Mouse (Mus musculus) kidney, embryonic 16.5 days (tissue): ENCODE measurements around the gene Meltf. TPM values are rescaled to one million over a fixed set of nuclear protein-coding genes. Genes with fewer than 3 reads are reported as not detected.

Source experiments
- ATAC-seq: fragments of 200-750 bp; cut with Nextera tagmentation; 2 replicates; pipeline ENCODE4 v1.8.0; 2017; ENCODE audit warnings: moderate TSS enrichment; ENCODE audit not compliant: low FRiP score, low TSS enrichment
- H3K27ac ChIP-seq: fragments of 300-500 bp; sonication (generic); 2 replicates; pipeline ENCODE4 v1.5.1; 2014; ENCODE audit warnings: low read length
- H3K27me3 ChIP-seq: fragments of 300-500 bp; sonication (generic); 2 replicates; pipeline ENCODE4 v1.6.1; 2014; ENCODE audit warnings: low read length, control low read depth, mixed read lengths; ENCODE audit not compliant: insufficient read depth
- H3K36me3 ChIP-seq: fragments of 300-500 bp; sonication (generic); 2 replicates; pipeline ENCODE4 v1.6.1; 2014; ENCODE audit warnings: low read length, control low read depth, mixed read lengths; ENCODE audit not compliant: insufficient read depth
- H3K4me1 ChIP-seq: fragments of 300-500 bp; sonication (generic); 2 replicates; pipeline ENCODE4 v1.6.1; 2014; ENCODE audit warnings: low read length, control low read depth, mixed read lengths; ENCODE audit not compliant: insufficient read depth
- H3K4me2 ChIP-seq: fragments of 300-500 bp; sonication (generic); replicated peaks from 2 replicates; pipeline ENCODE4 v1.6.1; 2014; ENCODE audit warnings: low read depth, low read length
- H3K4me3 ChIP-seq: fragments of 300-500 bp; sonication (generic); 2 replicates; pipeline ENCODE4 v1.5.1; 2014; ENCODE audit warnings: mild to moderate bottlenecking, low read length
- H3K9ac ChIP-seq: fragments of 300-500 bp; sonication (generic); replicated peaks from 2 replicates; pipeline ENCODE4 v1.6.1; 2014; ENCODE audit warnings: low read length
- H3K9me3 ChIP-seq: fragments of 300-500 bp; sonication (generic); 2 replicates; pipeline ENCODE4 v1.6.1; 2016; ENCODE audit warnings: low read length, control low read depth
- WGBS: fragments of 180-500 bp; shearing (Covaris S2); extraction: QIAGEN DNeasy Blood & Tissue Kit; methylation state at CpG from one replicate; pipeline ENCODE4 v1.1.7; 2014; 5-methylcytosine and 5-hydroxymethylcytosine counted together
- polyA plus RNA-seq: library from polyadenylated mRNA; unstranded; fragments of >200 nt; fragmentation: Nextera tagmentation; extraction: Ambion mirVana; gene quantifications from 2 replicates; pipeline ENCODE4 v1.2.1, GENCODE M21; 2015

The Meltf gene
- 0.66 and 0.90 TPM in 2 replicates for polyA plus RNA-seq

DNA sequence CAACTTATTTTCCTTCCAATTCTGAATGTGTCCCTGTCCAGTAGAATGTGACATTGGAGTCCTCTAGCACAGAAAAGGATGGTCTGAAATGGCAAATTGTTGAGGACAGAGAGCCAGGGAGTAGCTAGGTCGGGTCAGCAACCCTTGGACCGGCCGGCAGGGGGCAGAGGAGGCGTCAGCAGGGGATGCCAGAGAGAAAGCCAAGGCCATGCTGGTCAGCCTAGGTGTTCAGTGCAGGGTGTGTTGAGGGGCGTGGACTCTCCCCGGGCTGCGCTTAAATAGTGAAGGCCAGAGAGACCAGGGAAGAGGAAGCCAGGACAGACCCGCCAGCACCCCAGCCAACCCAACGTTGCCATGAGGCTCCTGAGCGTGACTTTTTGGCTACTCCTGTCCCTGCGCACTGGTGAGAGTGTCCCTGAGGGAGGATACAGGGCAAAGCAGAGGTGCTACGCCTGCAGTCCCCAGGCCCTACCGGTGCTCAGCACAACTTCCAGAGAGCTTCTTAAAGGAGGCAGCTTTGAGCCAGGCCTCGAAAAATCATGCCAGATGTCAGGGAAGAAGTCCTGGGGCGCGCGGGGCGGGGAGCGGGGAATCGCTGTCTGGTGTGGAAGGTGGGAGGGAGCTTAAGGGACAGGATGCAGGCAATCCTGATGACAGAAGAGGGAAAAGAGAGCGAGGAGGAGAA, at the start of gene Meltf:
Gene Meltf (plus strand): TSS at position 238 of the 685 bp plus-strand sequence.
- Histone ChIP-seq H3K27me3 (0 out of 2 replicates have a peak, but pooled peaks cover 4% of the 10 kb centered on the region), H3K9ac (no peak within 1 kb of the TSS), H3K4me1 (peaks cover 11% of the 10 kb centered on the region; the same call in 1 of the 2 replicates), H3K9me3 (no peaks in the 10 kb centered on the region), H3K36me3 (peaks cover 4% of the 10 kb centered on the region; the same call in 1 of the 2 replicates), H3K4me2 (peak within 1 kb of the TSS; percentile 37), H3K4me3 (no peak within 1 kb of the TSS; the same call in 1 of the 2 replicates), H3K27ac (no peak within 1 kb of the TSS)
- peak; percentile 85 for ATAC-seq
- 35% methylated on average over 21 of the region's 21 CpGs for WGBS

DNA sequence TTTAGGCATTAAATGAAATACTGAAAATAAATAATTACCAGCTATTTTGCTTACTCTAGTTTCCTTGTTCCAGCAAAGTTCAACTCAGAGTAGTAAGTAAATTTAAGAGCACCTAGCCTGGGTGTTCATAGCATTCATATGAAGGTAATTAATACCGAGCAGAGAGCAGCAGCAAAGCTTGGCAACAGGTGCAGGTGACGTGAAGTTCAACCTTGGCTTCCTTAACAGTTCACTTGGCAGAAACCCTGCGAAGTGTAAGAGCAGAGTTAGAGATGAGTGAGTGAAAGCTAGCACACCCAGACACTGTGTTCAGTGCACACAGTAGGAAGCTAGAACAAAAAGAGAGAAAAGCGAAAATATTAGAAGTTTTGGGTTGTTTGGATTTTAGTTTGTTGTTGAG, 47.9 kb upstream of the Meltf start:
- Histone ChIP-seq H3K27ac (no peak overlapping the region), H3K9ac (no peak overlapping the region), H3K9me3 (no peaks in the 10 kb centered on the region), H3K36me3 (peaks cover 4% of the 10 kb centered on the region; the same call in 1 of the 2 replicates), H3K4me2 (no peak overlapping the region), H3K27me3 (no peaks in the 10 kb centered on the region), H3K4me3 (no peak overlapping the region), H3K4me1 (no peaks in the 10 kb centered on the region)
- no peak for ATAC-seq
- WGBS, result 80% methylated on average over 4 of the region's 4 CpGs

DNA sequence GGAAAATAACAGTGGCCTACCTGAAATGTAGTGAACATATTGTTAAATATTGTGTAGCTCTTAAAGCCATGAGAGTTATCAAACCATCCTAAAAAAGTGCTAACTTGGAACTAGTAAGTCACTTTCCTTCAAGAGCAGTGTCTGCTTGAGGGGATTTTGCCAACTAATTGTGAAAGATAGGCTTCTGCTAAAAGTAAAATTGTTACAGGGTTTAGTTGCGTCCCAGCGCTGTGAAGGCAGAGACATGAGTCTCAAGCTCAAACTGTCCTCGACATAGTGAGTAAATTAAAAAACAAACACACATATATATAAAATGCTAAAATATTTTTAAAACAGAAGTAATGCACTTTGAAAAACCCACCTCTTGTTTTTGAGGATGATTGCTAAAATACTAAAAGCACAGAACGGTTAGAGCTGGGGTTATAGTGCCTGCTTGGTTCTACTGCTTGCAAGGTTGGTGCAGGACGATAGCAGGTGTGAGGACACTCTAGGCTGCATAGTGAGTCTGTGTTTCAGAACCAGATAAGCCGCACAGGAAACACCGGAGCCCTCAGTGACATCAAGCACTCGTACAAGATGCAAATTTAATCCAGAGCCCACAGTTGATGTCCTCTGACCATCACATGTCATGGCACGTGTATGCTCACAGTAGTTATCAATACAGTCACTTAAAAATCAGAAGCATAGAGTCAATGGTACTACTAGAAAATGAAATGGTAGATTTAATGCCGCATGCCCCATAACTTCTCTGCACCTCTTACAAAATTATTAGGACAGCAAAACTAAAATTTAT, 45.8 kb upstream of the Meltf start:
- Histone ChIP-seq H3K27ac (no peak overlapping the region), H3K9me3 (no peaks in the 10 kb centered on the region), H3K4me3 (no peak overlapping the region), H3K27me3 (no peaks in the 10 kb centered on the region), H3K36me3 (peaks cover 9% of the 10 kb centered on the region), H3K4me1 (no peaks in the 10 kb centered on the region), H3K9ac (no peak overlapping the region), H3K4me2 (no peak overlapping the region)
- ATAC-seq, result no peak
- 94% methylated on average over 10 of the region's 10 CpGs for WGBS

DNA sequence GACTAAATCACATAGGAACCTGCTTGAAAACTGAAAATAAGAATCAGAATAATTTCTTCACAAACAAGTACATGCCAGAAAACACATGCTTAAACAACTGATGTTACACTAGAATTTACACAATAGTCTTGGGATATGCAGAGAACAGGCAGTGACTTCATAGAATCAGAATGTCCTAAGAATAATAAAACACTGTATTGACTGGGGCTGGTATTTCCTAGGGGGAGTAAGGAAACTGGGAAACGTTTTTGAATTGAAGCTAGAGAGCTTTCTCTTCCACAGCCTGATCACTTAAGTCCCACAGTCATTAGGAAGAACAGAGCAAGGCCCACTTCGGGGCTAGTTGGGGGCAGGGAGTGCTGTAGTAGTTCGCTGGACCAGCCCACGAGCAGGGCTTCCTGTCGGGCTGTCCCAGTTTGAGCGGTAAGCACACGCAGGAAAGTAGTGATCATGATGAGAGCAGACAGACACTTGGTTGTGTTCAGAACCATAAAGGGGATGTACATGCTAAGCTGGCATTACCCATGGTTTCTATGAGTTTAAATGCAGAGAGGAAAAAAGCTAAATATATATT, 44.5 kb upstream of the Meltf start:
- no peak for ATAC-seq
- H3K27ac ChIP-seq, result peak overlapping the region; percentile 69; the same call in 1 of the 2 replicates
- no peaks in the 10 kb centered on the region for H3K27me3 ChIP-seq
- H3K4me2 ChIP-seq, result no peak overlapping the region
- H3K9ac ChIP-seq, result no peak overlapping the region
- no peak overlapping the region for H3K4me3 ChIP-seq
- H3K4me1 ChIP-seq, result no peaks in the 10 kb centered on the region
- H3K9me3 ChIP-seq, result no peaks in the 10 kb centered on the region
- 51% methylated on average over 7 of the region's 7 CpGs for WGBS
- H3K36me3 ChIP-seq, result peaks cover 11% of the 10 kb centered on the region

DNA sequence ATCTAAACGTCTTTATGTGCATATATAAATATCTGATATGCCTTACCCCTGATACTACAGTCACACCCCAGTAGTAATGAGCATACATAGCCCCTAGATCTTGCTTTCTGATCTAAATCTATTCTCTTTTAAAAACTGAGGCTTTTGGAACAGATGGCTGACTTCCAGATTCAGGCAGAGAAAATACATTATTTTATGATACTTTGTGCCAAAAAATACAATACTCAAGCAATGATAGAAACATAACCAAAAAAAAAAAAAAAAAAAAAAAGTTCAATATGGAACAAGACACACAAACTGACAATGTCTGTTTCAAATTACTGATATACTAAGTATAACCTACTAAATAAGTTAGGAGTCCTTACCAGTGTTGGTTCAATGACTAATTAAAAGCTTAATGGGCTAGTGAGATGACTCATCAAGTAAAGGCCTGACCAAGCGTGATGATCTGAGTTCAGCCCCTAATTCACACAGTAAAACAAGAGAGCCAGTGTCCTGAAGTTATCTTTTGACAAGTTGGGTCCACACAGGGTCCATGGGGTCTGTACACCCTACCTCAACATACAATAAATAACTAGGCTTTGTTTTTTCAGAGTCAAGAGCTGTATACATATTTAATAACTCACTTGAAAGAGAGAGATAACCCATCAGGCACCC, 43.8 kb upstream of the Meltf start:
- Histone ChIP-seq H3K9me3 (no peaks in the 10 kb centered on the region), H3K4me3 (no peak overlapping the region), H3K4me2 (no peak overlapping the region), H3K4me1 (no peaks in the 10 kb centered on the region), H3K27me3 (no peaks in the 10 kb centered on the region), H3K27ac (no peak overlapping the region), H3K36me3 (peaks cover 7% of the 10 kb centered on the region; the same call in 1 of the 2 replicates), H3K9ac (no peak overlapping the region)
- WGBS, result 65% methylated on average over 2 of the region's 2 CpGs
- no peak for ATAC-seq

DNA sequence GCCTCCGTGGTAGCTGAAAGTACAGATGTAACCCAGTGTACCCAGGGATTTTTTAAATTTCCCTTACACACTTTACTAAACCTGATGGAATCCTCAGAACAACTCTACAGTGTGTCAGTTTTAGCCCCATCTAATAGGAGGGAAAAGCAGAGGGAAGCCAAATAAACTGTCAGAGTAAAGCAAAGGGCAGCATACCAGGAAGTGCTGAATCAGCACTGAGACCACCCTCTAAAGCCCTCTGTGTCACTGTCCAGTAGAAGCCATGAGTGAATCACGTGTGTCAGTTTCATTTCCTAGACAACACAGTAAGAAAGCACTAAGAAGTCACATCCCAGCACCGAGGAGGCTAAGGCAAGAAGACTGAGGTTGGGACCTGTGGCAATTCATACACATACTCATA, 41.2 kb upstream of the Meltf start:
- WGBS, result 77% methylated on average over 3 of the region's 3 CpGs
- ATAC-seq, result no peak

DNA sequence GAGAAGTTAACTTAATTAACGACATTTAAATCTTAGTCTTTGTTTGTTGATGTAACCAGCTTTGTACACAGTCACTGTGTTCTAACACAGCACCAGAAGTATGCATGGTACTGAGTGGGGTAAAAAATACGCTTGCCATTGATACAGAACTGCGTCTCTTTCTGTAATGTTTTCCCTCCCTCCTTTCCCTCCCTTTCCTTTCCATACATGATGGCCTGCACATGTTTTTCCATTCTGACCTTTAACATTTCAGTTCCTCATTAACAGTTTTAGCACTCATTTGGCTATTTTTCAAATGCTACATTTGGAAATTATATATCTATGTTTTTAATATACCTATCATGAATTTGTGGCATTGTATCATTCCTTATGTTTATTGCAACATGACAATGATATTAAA, 34.4 kb upstream of the Meltf start:
- Histone ChIP-seq H3K27ac (no peak overlapping the region), H3K9ac (no peak overlapping the region), H3K4me1 (no peaks in the 10 kb centered on the region), H3K4me2 (no peak overlapping the region), H3K27me3 (no peaks in the 10 kb centered on the region), H3K4me3 (no peak overlapping the region), H3K9me3 (no peaks in the 10 kb centered on the region), H3K36me3 (peaks cover 10% of the 10 kb centered on the region)
- 77% methylated on average over 3 of the region's 3 CpGs for WGBS
- ATAC-seq, result no peak

More for the DNA sequence above, 41.2 kb upstream of the Meltf start:
- Histone ChIP-seq H3K27ac (no peak overlapping the region), H3K4me3 (no peak overlapping the region), H3K4me1 (no peaks in the 10 kb centered on the region), H3K4me2 (no peak overlapping the region), H3K9me3 (no peaks in the 10 kb centered on the region), H3K27me3 (no peaks in the 10 kb centered on the region), H3K36me3 (peaks cover 7% of the 10 kb centered on the region; the same call in 1 of the 2 replicates), H3K9ac (no peak overlapping the region)

DNA sequence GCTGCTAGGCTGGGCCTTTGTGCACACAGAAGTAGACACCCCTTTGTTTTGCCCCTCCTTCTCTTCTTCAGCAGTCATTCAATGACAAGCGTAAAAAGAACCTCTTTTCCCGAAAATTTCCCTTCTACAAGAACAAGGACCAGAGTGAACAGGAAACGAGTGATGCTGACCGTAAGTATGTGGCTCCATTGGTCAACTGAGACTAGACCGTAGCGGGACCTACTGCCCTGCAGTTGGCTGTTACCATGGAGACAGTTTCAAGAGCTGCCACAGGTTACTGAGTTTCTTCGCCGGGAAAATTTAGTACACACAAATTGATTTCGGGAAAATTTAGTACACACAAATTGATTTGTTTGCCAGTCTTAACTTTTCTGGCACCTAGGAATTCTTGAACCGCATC, 31.8 kb upstream of the Meltf start:
- H3K4me1 ChIP-seq, result no peaks in the 10 kb centered on the region
- peaks cover 14% of the 10 kb centered on the region for H3K36me3 ChIP-seq
- 79% methylated on average over 10 of the region's 10 CpGs for WGBS
- H3K9ac ChIP-seq, result no peak overlapping the region
- H3K4me2 ChIP-seq, result no peak overlapping the region
- no peaks in the 10 kb centered on the region for H3K9me3 ChIP-seq
- no peaks in the 10 kb centered on the region for H3K27me3 ChIP-seq
- no peak overlapping the region for H3K27ac ChIP-seq
- ATAC-seq, result no peak
- no peak overlapping the region for H3K4me3 ChIP-seq

DNA sequence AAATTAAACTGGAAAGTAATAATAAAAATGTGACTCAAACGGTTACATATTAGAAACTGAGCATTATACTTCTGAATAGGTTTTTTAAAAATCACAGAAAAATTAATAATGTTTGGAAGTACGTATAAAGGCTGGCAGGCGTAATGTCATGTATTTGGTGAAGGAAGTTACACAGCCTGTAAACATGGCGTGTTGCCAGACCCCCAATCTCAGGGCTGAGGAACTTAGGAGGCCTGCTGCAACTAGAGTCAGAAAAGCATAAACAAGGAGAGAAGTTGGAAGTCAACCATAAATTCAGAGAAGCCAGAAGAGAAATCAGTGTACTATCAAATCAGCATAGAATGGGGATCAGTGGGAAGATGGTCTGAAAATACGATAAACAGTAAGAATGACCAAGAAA, 14.7 kb upstream of the Meltf start:
- Histone ChIP-seq H3K27me3 (no peaks in the 10 kb centered on the region), H3K4me3 (no peak overlapping the region), H3K9me3 (peaks cover 7% of the 10 kb centered on the region; the same call in 1 of the 2 replicates), H3K4me2 (no peak overlapping the region), H3K9ac (no peak overlapping the region), H3K36me3 (peaks cover 54% of the 10 kb centered on the region), H3K27ac (no peak overlapping the region), H3K4me1 (no peaks in the 10 kb centered on the region)
- 92% methylated on average over 5 of the region's 5 CpGs for WGBS
- ATAC-seq, result no peak
